Mouse (Mus musculus) heart, postnatal 0 days (tissue): ENCODE data around the gene Gars. TPM values are rescaled to one million over a fixed set of nuclear protein-coding genes. Genes with fewer than 3 reads are reported as not detected.

ENCODE experiments used
- ATAC-seq: fragments of 200-750 bp; cut with Nextera tagmentation; 2 replicates; pipeline ENCODE4 v1.8.0; 2017; ENCODE audit warnings: low read depth, moderate number of reproducible peaks, moderate library complexity; ENCODE audit not compliant: insufficient read depth
- DNase-seq: peaks from one replicate; pipeline ENCODE4 v3.0.0-alpha.2; 2016; ENCODE audit warnings: low spot score
- H3K27ac ChIP-seq: fragments of 300-500 bp; sonication (generic); 2 replicates; pipeline ENCODE4 v1.5.1; 2014; ENCODE audit warnings: low read depth, mild to moderate bottlenecking
- H3K27me3 ChIP-seq: fragments of 300-500 bp; sonication (generic); 2 replicates; pipeline ENCODE4 v1.6.1; 2014; ENCODE audit warnings: low read length, mixed read lengths; ENCODE audit not compliant: control insufficient read depth, insufficient read depth
- H3K36me3 ChIP-seq: fragments of 300-500 bp; sonication (generic); replicated peaks from 2 replicates; pipeline ENCODE4 v1.6.1; 2014; ENCODE audit warnings: low read length, mixed read lengths; ENCODE audit not compliant: control insufficient read depth, insufficient read depth
- H3K4me1 ChIP-seq: fragments of 300-500 bp; sonication (generic); 2 replicates; pipeline ENCODE4 v1.6.1; 2014; ENCODE audit warnings: antibody characterized with exemption; ENCODE audit not compliant: control insufficient read depth, insufficient read depth
- H3K4me2 ChIP-seq: fragments of 300-500 bp; sonication (generic); 2 replicates; pipeline ENCODE4 v1.6.1; 2014; ENCODE audit warnings: low read depth, mild to moderate bottlenecking, low read length, moderate library complexity
- H3K4me3 ChIP-seq: fragments of 300-500 bp; sonication (generic); 2 replicates; pipeline ENCODE4 v1.5.1; 2014; ENCODE audit warnings: low read depth, low read length
- H3K9ac ChIP-seq: fragments of 300-500 bp; sonication (generic); replicated peaks from 2 replicates; pipeline ENCODE4 v1.6.1; 2014; ENCODE audit warnings: low read depth, low read length, mixed read lengths
- H3K9me3 ChIP-seq: fragments of 300-500 bp; sonication (generic); replicated peaks from 2 replicates; pipeline ENCODE4 v1.6.1; 2016; ENCODE audit warnings: low read length; ENCODE audit not compliant: control insufficient read depth
- CTCF ChIP-seq: IDR thresholded peaks from 2 replicates; pipeline ENCODE4 v1.5.1; 2016; ENCODE audit warnings: antibody characterized with exemption, control low read depth, low read depth
- EP300 ChIP-seq: IDR thresholded peaks from 2 replicates; pipeline ENCODE4 v1.6.1; 2016; ENCODE audit warnings: antibody characterized with exemption, low read depth
- WGBS: fragments of 180-500 bp; shearing (Covaris S2); extraction: QIAGEN DNeasy Blood & Tissue Kit; methylation state at CpG from one replicate; pipeline ENCODE4 v1.1.7; 2014; 5-methylcytosine and 5-hydroxymethylcytosine counted together
- polyA plus RNA-seq: library from polyadenylated mRNA; unstranded; fragments of >200 nt; fragmentation: Nextera tagmentation; extraction: Ambion mirVana; gene quantifications from 2 replicates; pipeline ENCODE4 v1.2.1, GENCODE M21; 2015
- total RNA-seq: library from RNA; depleted of rRNA; stranded (reverse); fragments of >200 nt; gene quantifications from 2 replicates; pipeline ENCODE4 v1.2.3, GENCODE M21; 2014; ENCODE audit warnings: low replicate concordance

Gars gene
- total and polyA plus RNA-seq, 2 experiments from 2014 or later: 81.5 to 105 TPM

GRCm38 (mm10) chr6:55082261-55083051 lies 44.6 kb downstream of the Gars start:
- Histone ChIP-seq H3K9ac (no peak overlapping the region), H3K27me3 (no peaks in the 10 kb centered on the region), H3K4me2 (no peak overlapping the region), H3K4me1 (no peaks in the 10 kb centered on the region), H3K36me3 (peaks cover 33% of the 10 kb centered on the region), H3K4me3 (no peak overlapping the region), H3K27ac (no peak overlapping the region), H3K9me3 (no peaks in the 10 kb centered on the region)
- no peak for TF ChIP-seq EP300
- TF ChIP-seq CTCF: no peak
- no peak for ATAC-seq
- 51% methylated on average over 7 of the region's 7 CpGs for WGBS
- DNase-seq: no peak

- no peaks in the 10 kb centered on the region for H3K36me3 ChIP-seq
- H3K4me2 ChIP-seq: no peak overlapping the region
- H3K27me3 ChIP-seq: no peaks in the 10 kb centered on the region
- no peak overlapping the region for H3K4me3 ChIP-seq
- DNase-seq (no peak), ATAC-seq (no peak)
- H3K9me3 ChIP-seq: no peaks in the 10 kb centered on the region
- WGBS: 31% methylated on average over 4 of the region's 4 CpGs
- no peak for TF ChIP-seq EP300
- no peak for TF ChIP-seq CTCF
- no peak overlapping the region for H3K9ac ChIP-seq
- no peaks in the 10 kb centered on the region for H3K4me1 ChIP-seq
- no peak overlapping the region for H3K27ac ChIP-seq
These were observed 49.5 kb downstream of the Gars start for GRCm38 (mm10) chr6:55087355-55087754.

- no peak for DNase-seq
- no peaks in the 10 kb centered on the region for H3K4me1 ChIP-seq
These were observed 52.8 kb downstream of the Gars start for GRCm38 (mm10) chr6:55090639-55091038.

GRCm38 (mm10) chr6:55091396-55091795 lies 53.6 kb downstream of the Gars start:
- Histone ChIP-seq H3K4me2 (no peak overlapping the region), H3K9me3 (no peaks in the 10 kb centered on the region), H3K4me3 (no peak overlapping the region), H3K27me3 (no peaks in the 10 kb centered on the region), H3K27ac (no peak overlapping the region), H3K9ac (no peak overlapping the region), H3K36me3 (no peaks in the 10 kb centered on the region), H3K4me1 (no peaks in the 10 kb centered on the region)
- 91% methylated on average over 9 of the region's 9 CpGs for WGBS
- no peak for TF ChIP-seq EP300
- TF ChIP-seq CTCF: no peak
- ATAC-seq (no peak), DNase-seq (no peak)

More at GRCm38 (mm10) chr6:55090639-55091038, 52.8 kb downstream of the Gars start:
- no peak for ATAC-seq
- Histone ChIP-seq H3K4me3 (no peak overlapping the region), H3K36me3 (no peaks in the 10 kb centered on the region), H3K9me3 (no peaks in the 10 kb centered on the region), H3K27ac (no peak overlapping the region), H3K27me3 (no peaks in the 10 kb centered on the region), H3K4me2 (no peak overlapping the region), H3K9ac (no peak overlapping the region)
- 33% methylated on average over 4 of the region's 4 CpGs for WGBS
- no peak for TF ChIP-seq EP300
- peak; percentile 11 for TF ChIP-seq CTCF

- ATAC-seq (no peak), DNase-seq (no peak)
- H3K9ac ChIP-seq: no peak overlapping the region
- TF ChIP-seq EP300 (no peak), CTCF (no peak)
- 0 out of 2 replicates have a peak, but pooled peaks cover 1% of the 10 kb centered on the region for H3K4me1 ChIP-seq
- H3K4me3 ChIP-seq: no peak overlapping the region
- H3K27ac ChIP-seq: no peak overlapping the region
- H3K27me3 ChIP-seq: no peaks in the 10 kb centered on the region
- no peaks in the 10 kb centered on the region for H3K36me3 ChIP-seq
- no peaks in the 10 kb centered on the region for H3K9me3 ChIP-seq
- H3K4me2 ChIP-seq: no peak overlapping the region
- 69% methylated on average over 6 of the region's 6 CpGs for WGBS
These were observed 55.8 kb downstream of the Gars start for GRCm38 (mm10) chr6:55093431-55094146.
